Mouse (Mus musculus) heart, embryonic 11.5 days (tissue): Measurements from ENCODE around the gene Prss42. TPM values are rescaled to one million over a fixed set of nuclear protein-coding genes. Genes with fewer than 3 reads are reported as not detected.

Experiments used
- ATAC-seq: fragments of 200-750 bp; cut with Nextera tagmentation; replicated peaks from 2 replicates; pipeline ENCODE4 v1.8.0; 2017; ENCODE audit warnings: moderate library complexity; ENCODE audit not compliant: insufficient number of reproducible peaks, low FRiP score, low TSS enrichment
- H3K27ac ChIP-seq: fragments of 300-500 bp; sonication (generic); 2 replicates; pipeline ENCODE4 v1.5.1; 2014; ENCODE audit warnings: mild to moderate bottlenecking, low read depth, low read length
- H3K27me3 ChIP-seq: fragments of 300-500 bp; sonication (generic); 2 replicates; pipeline ENCODE4 v1.6.1; 2014; ENCODE audit warnings: mild to moderate bottlenecking, low read length, mixed read lengths; ENCODE audit not compliant: control insufficient read depth, insufficient read depth
- H3K36me3 ChIP-seq: fragments of 300-500 bp; sonication (generic); 2 replicates; pipeline ENCODE4 v1.6.1; 2014; ENCODE audit warnings: mild to moderate bottlenecking, low read length, moderate library complexity, mixed read lengths; ENCODE audit not compliant: control insufficient read depth, insufficient read depth
- H3K4me1 ChIP-seq: fragments of 300-500 bp; sonication (generic); 2 replicates; pipeline ENCODE4 v1.6.1; 2014; ENCODE audit warnings: low read length; ENCODE audit not compliant: control insufficient read depth, insufficient read depth
- H3K4me2 ChIP-seq: fragments of 300-500 bp; sonication (generic); 2 replicates; pipeline ENCODE4 v1.6.1; 2014; ENCODE audit warnings: mild to moderate bottlenecking, moderate library complexity
- H3K4me3 ChIP-seq: fragments of 300-500 bp; sonication (generic); 2 replicates; pipeline ENCODE4 v1.5.1; 2014; ENCODE audit warnings: low read depth, low read length
- H3K9ac ChIP-seq: fragments of 300-500 bp; sonication (generic); 2 replicates; pipeline ENCODE4 v1.6.1; 2014; ENCODE audit warnings: mild to moderate bottlenecking, low read depth, low read length, moderate library complexity
- H3K9me3 ChIP-seq: fragments of 300-500 bp; sonication (generic); replicated peaks from 2 replicates; pipeline ENCODE4 v1.6.1; 2016; ENCODE audit warnings: low read length; ENCODE audit not compliant: control insufficient read depth
- WGBS: fragments of 180-500 bp; shearing (Covaris S2); extraction: QIAGEN DNeasy Blood & Tissue Kit; methylation state at CpG from one replicate; pipeline ENCODE4 v1.1.7; 2014; ENCODE audit not compliant: insufficient replicate concordance; 5-methylcytosine and 5-hydroxymethylcytosine counted together
- polyA plus RNA-seq: library from polyadenylated mRNA; unstranded; fragments of >200 nt; fragmentation: Nextera tagmentation; extraction: Ambion mirVana; gene quantifications from 2 replicates; pipeline ENCODE4 v1.2.1, GENCODE M21; 2014

Gene Prss42
- polyA plus RNA-seq, 1 experiment from 2014 or later = not detected

DNA sequence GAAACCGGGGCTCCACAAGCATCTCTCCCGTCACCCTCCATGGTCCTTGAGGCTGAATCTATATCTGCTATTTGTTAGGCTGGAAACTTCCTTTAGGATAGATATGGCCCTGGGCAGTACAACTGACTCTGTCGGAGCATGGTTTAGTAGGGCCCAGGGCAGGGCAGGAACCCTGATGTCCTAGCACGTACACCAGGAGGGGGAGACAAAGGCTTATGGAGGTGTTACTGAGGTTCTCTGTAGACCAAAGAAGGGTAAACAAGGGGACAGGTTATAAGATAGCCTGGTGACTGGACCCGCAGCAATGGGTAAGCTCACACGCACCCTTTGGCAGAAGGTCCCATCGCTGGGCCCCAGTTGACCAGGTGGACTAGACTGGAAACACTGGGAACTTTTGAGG is 19.4 kb upstream of the Prss42 start:
- H3K27me3 ChIP-seq = no peaks in the 10 kb centered on the region
- H3K9me3 ChIP-seq = no peaks in the 10 kb centered on the region
- H3K4me3 ChIP-seq = no peak overlapping the region
- H3K4me2 ChIP-seq = no peak overlapping the region
- no peaks in the 10 kb centered on the region for H3K36me3 ChIP-seq
- no peak overlapping the region for H3K27ac ChIP-seq
- 75% methylated on average over 7 of the region's 7 CpGs for WGBS
- ATAC-seq = no peak
- peaks cover 21% of the 10 kb centered on the region for H3K4me1 ChIP-seq
- H3K9ac ChIP-seq = no peak overlapping the region

- ATAC-seq = no peak
- WGBS = 51% methylated on average over 5 of the region's 5 CpGs
- Histone ChIP-seq H3K9ac (no peak overlapping the region), H3K4me2 (no peak overlapping the region), H3K4me1 (peaks cover 22% of the 10 kb centered on the region), H3K4me3 (no peak overlapping the region), H3K9me3 (no peaks in the 10 kb centered on the region), H3K27ac (no peak overlapping the region), H3K36me3 (no peaks in the 10 kb centered on the region), H3K27me3 (no peaks in the 10 kb centered on the region)
These were observed 18.6 kb upstream of the Prss42 start for GRCm38 (mm10) chr9:110779242-110779913.

- WGBS = under 1% methylated on average over 43 of the region's 43 CpGs
- peak; percentile 87 for ATAC-seq
- Histone ChIP-seq H3K4me2 (peak overlapping the region; percentile 83), H3K9me3 (no peaks in the 10 kb centered on the region), H3K4me1 (peaks cover 13% of the 10 kb centered on the region), H3K27ac (peak overlapping the region; percentile 59), H3K36me3 (no peaks in the 10 kb centered on the region), H3K27me3 (no peaks in the 10 kb centered on the region), H3K9ac (peak overlapping the region; percentile 69), H3K4me3 (peak overlapping the region; percentile 57)
These were observed 16.7 kb upstream of the Prss42 start for GRCm38 (mm10) chr9:110781256-110781721.

GRCm38 (mm10) chr9:110781731-110782130 is 16.2 kb upstream of the Prss42 start:
- WGBS = 1% methylated on average over 23 of the region's 23 CpGs
- peaks cover 13% of the 10 kb centered on the region for H3K4me1 ChIP-seq
- peak; percentile 51 for ATAC-seq
- peak overlapping the region; percentile 59 for H3K27ac ChIP-seq
- peak overlapping the region; percentile 69 for H3K9ac ChIP-seq
- H3K36me3 ChIP-seq = no peaks in the 10 kb centered on the region
- H3K4me2 ChIP-seq = peak overlapping the region; percentile 83
- H3K9me3 ChIP-seq = no peaks in the 10 kb centered on the region
- H3K4me3 ChIP-seq = peak overlapping the region; percentile 57
- H3K27me3 ChIP-seq = no peaks in the 10 kb centered on the region

DNA sequence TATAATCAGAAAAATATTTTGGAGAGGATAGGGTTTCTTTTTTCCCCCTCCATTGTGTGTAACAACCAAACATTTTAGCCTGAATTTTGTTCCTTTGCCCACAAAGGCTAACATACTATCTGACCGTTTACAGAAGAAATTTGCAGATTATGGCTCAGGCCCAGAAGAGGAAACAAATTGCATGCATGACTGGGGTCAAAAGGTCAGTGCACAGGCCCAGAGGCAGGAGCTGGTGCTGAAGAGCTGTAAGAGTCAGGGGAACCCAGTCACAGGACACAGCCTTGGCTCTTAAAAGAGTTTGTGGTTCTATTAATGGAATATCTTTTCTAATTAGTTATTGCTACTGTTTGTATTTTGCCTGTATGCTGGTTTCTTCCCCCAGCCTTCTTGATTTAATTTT is 14.4 kb upstream of the Prss42 start:
- Histone ChIP-seq H3K36me3 (no peaks in the 10 kb centered on the region), H3K9me3 (no peaks in the 10 kb centered on the region), H3K4me1 (peaks cover 13% of the 10 kb centered on the region), H3K4me2 (no peak overlapping the region), H3K4me3 (no peak overlapping the region), H3K27me3 (no peaks in the 10 kb centered on the region), H3K27ac (no peak overlapping the region), H3K9ac (no peak overlapping the region)
- no peak for ATAC-seq
- WGBS = 17% methylated on average over 1 of the region's 1 CpGs

- no peaks in the 10 kb centered on the region for H3K9me3 ChIP-seq
- no peak overlapping the region for H3K4me3 ChIP-seq
- H3K4me1 ChIP-seq = 0 out of 2 replicates have a peak, but pooled peaks cover 3% of the 10 kb centered on the region
- no peaks in the 10 kb centered on the region for H3K27me3 ChIP-seq
- ATAC-seq = no peak
- H3K27ac ChIP-seq = no peak overlapping the region
- H3K36me3 ChIP-seq = no peaks in the 10 kb centered on the region
- no peak overlapping the region for H3K9ac ChIP-seq
- 84% methylated on average over 3 of the region's 3 CpGs for WGBS
- H3K4me2 ChIP-seq = no peak overlapping the region
These were observed 9.8 kb upstream of the Prss42 start for GRCm38 (mm10) chr9:110788169-110788568.

DNA sequence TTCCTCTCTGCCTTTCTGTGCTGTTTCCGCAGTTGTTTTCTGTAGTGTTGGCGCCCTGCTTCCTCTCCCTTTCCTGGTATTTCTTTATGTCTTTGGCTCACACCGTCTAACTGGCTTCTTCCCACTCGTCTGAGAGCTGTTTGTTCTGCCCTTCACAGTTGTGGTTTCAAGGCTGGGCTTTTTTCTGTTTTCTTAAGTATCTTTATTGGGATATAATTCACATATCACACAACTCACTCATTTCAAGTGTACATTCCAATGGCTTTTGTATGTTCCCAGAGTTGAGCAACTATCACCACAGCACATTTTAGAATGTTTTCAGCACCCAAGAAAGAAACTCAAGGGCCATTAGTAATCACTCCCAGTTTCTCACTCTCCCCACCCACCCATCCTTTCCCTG is 7.5 kb upstream of the Prss42 start:
- no peak overlapping the region for H3K9ac ChIP-seq
- no peak overlapping the region for H3K27ac ChIP-seq
- H3K4me1 ChIP-seq = no peaks in the 10 kb centered on the region
- 58% methylated on average over 4 of the region's 4 CpGs for WGBS
- no peak overlapping the region for H3K4me3 ChIP-seq
- ATAC-seq = no peak
- no peak overlapping the region for H3K4me2 ChIP-seq
- no peaks in the 10 kb centered on the region for H3K9me3 ChIP-seq
- no peaks in the 10 kb centered on the region for H3K36me3 ChIP-seq
- H3K27me3 ChIP-seq = no peaks in the 10 kb centered on the region

GRCm38 (mm10) chr9:110797013-110797412 is 953 bp upstream of the Prss42 start:
- Histone ChIP-seq H3K27me3 (no peaks in the 10 kb centered on the region), H3K4me2 (no peak overlapping the region), H3K9me3 (no peaks in the 10 kb centered on the region), H3K9ac (no peak overlapping the region), H3K4me3 (no peak overlapping the region), H3K27ac (no peak overlapping the region), H3K36me3 (no peaks in the 10 kb centered on the region), H3K4me1 (no peaks in the 10 kb centered on the region)
- ATAC-seq = no peak
- WGBS = 75% methylated on average over 10 of the region's 10 CpGs
